Mouse (Mus musculus) layer of hippocampus, postnatal 10 days (tissue): Measurements from ENCODE around the gene Nap1l4. TPM values are rescaled to one million over a fixed set of nuclear protein-coding genes. Genes with fewer than 3 reads are reported as not detected.
A peak's percentile ranks its signal among the peaks of the same experiment; 100 is the strongest.
"Not testable (repeated sequence)": the region's sequence is repeated elsewhere in the genome, so short reads cannot be mapped to it uniquely, and the experiment has no call there.

Experiments
- DNase-seq, 2 experiments: peaks; one replicate each; pipeline ENCODE4 v3.0.0; 2021; ENCODE audit warnings: low spot score in 2 of 2
- long read RNA-seq: library from polyadenylated mRNA; stranded (forward); transcript quantifications from one replicate; pipeline ENCODE4 v2.0.0, GENCODE M21; 2023
- total RNA-seq, 2 experiments: library from RNA; stranded (reverse); gene quantifications; 2 replicates each; pipeline ENCODE4 v1.2.3; 2021

The Nap1l4 gene
- total RNA-seq: 100 to 1,000 TPM; 133 to 144 TPM
- long read RNA-seq, transcript Nap1l4-206 (15 exons, 2,259 nt): minor isoform, 24 of 75 reads
- long read RNA-seq, transcript Nap1l4-201 (16 exons, 2,285 nt): major isoform, 25 of 75 reads
- long read RNA-seq, partial matches to known transcripts: 7 of 75 reads
- long read RNA-seq, other reads (novel, unspliced or antisense): 19 of 75 reads

GRCm38 (mm10) chr7:143548976-143549457 lies at the start of gene Nap1l4:
Gene Nap1l4 (minus strand): TSS chr7:143549106.
- peak; percentile 100 for DNase-seq

- DNase-seq: peak in 1 of 2 experiments; percentile 25
Observed at GRCm38 (mm10) chr7:143594865-143595264, 46.0 kb upstream of the Nap1l4 start.

- no peak for DNase-seq
Observed at GRCm38 (mm10) chr7:143592255-143592654, 43.3 kb upstream of the Nap1l4 start.

GRCm38 (mm10) chr7:143588006-143588405 lies 39.1 kb upstream of the Nap1l4 start:
- no peak for DNase-seq

- DNase-seq: no peak
Observed at GRCm38 (mm10) chr7:143587586-143587985, 38.7 kb upstream of the Nap1l4 start.

GRCm38 (mm10) chr7:143583956-143584355 lies 35.0 kb upstream of the Nap1l4 start:
- peak; percentile 59 to 67 for DNase-seq

- no peak for DNase-seq
Observed at GRCm38 (mm10) chr7:143583025-143583424, 34.1 kb upstream of the Nap1l4 start.

GRCm38 (mm10) chr7:143575751-143576150 lies 26.8 kb upstream of the Nap1l4 start:
- no peak for DNase-seq

- DNase-seq: no peak
Observed at GRCm38 (mm10) chr7:143565648-143566039, 16.7 kb upstream of the Nap1l4 start.

GRCm38 (mm10) chr7:143565015-143565647 lies 16.2 kb upstream of the Nap1l4 start:
- DNase-seq: no peak

GRCm38 (mm10) chr7:143563787-143564186 lies 14.9 kb upstream of the Nap1l4 start:
- DNase-seq: no peak

- DNase-seq: no peak
Observed at GRCm38 (mm10) chr7:143557616-143558015, 8.7 kb upstream of the Nap1l4 start.

GRCm38 (mm10) chr7:143556964-143557610 lies 8.2 kb upstream of the Nap1l4 start:
- DNase-seq: peak; percentile 55 to 64

GRCm38 (mm10) chr7:143549588-143550220 lies 798 bp upstream of the Nap1l4 start:
- no peak for DNase-seq

GRCm38 (mm10) chr7:143548231-143548961 lies 510 bp downstream of the Nap1l4 start:
- no peak for DNase-seq

- DNase-seq: no peak
Observed at GRCm38 (mm10) chr7:143546554-143546953, 2.4 kb downstream of the Nap1l4 start.

GRCm38 (mm10) chr7:143544368-143544767 lies 4.5 kb downstream of the Nap1l4 start:
- peak; percentile 23 to 25 for DNase-seq

GRCm38 (mm10) chr7:143538671-143539070 lies 10.2 kb downstream of the Nap1l4 start:
- no peak for DNase-seq

- not testable (repeated sequence) for DNase-seq
Observed at GRCm38 (mm10) chr7:143538229-143538628, 10.7 kb downstream of the Nap1l4 start.

GRCm38 (mm10) chr7:143536251-143536650 lies 12.7 kb downstream of the Nap1l4 start:
- no peak for DNase-seq

GRCm38 (mm10) chr7:143533284-143533683 lies 15.6 kb downstream of the Nap1l4 start:
- DNase-seq: no peak
